Mouse (Mus musculus): ENCODE data around the gene Xrcc1.
A peak's percentile ranks its signal among the peaks of the same experiment; 100 is the strongest.
"Not testable (repeated sequence)": the region's sequence is repeated elsewhere in the genome, so short reads cannot be mapped to it uniquely, and the experiment has no call there.

Xrcc1 gene

GRCm38 (mm10) chr7:24546068-24546614 lies at the start of gene Xrcc1, which contains the start of gene Pinlyp:
TSS of gene Xrcc1 (plus strand) at chr7:24546289.
TSS of gene Pinlyp (minus strand) at chr7:24546118.
- DNase-seq (ENCODE audit: low read depth, low spot score), result no peak

- DNase-seq (ENCODE audit: low read depth, low spot score), result no peak
These were observed 46.1 kb upstream of the Xrcc1 start for GRCm38 (mm10) chr7:24499856-24500577.

GRCm38 (mm10) chr7:24500929-24501328 lies 45.2 kb upstream of the Xrcc1 start:
- no peak for DNase-seq (ENCODE audit: low read depth, low spot score)

- no peak for DNase-seq (ENCODE audit: low read depth, low spot score)
These were observed 44.6 kb upstream of the Xrcc1 start for GRCm38 (mm10) chr7:24501492-24501891.

GRCm38 (mm10) chr7:24504004-24504403 lies 42.1 kb upstream of the Xrcc1 start:
- no peak for DNase-seq (ENCODE audit: low read depth, low spot score)

- no peak for DNase-seq (ENCODE audit: low read depth, low spot score)
These were observed 41.2 kb upstream of the Xrcc1 start for GRCm38 (mm10) chr7:24504868-24505267.

- no peak for DNase-seq (ENCODE audit: low read depth, low spot score)
These were observed 40.5 kb upstream of the Xrcc1 start for GRCm38 (mm10) chr7:24505447-24506064.

GRCm38 (mm10) chr7:24506065-24506459 lies 40.0 kb upstream of the Xrcc1 start:
- DNase-seq (ENCODE audit: low read depth, low spot score), result no peak

GRCm38 (mm10) chr7:24506476-24506837 lies 39.6 kb upstream of the Xrcc1 start:
- DNase-seq (ENCODE audit: low read depth, low spot score), result no peak

GRCm38 (mm10) chr7:24506838-24507725 lies 39.0 kb upstream of the Xrcc1 start, which contains the start of gene Zfp428:
TSS of gene Zfp428 (plus strand) at chr7:24507006.
- DNase-seq (ENCODE audit: low read depth, low spot score), result peak; percentile 88

- no peak for DNase-seq (ENCODE audit: low read depth, low spot score)
These were observed 38.4 kb upstream of the Xrcc1 start for GRCm38 (mm10) chr7:24507726-24508114.

GRCm38 (mm10) chr7:24512355-24512754 lies 33.7 kb upstream of the Xrcc1 start, which contains the start of gene AC161166.1:
TSS of gene AC161166.1 (minus strand) at chr7:24512455.
- DNase-seq (ENCODE audit: low read depth, low spot score), result no peak

- not testable (repeated sequence) for DNase-seq (ENCODE audit: low read depth, low spot score)
These were observed 29.8 kb upstream of the Xrcc1 start for GRCm38 (mm10) chr7:24516319-24516718.

- DNase-seq (ENCODE audit: low read depth, low spot score), result no peak
These were observed 29.0 kb upstream of the Xrcc1 start for GRCm38 (mm10) chr7:24517077-24517476.

- DNase-seq (ENCODE audit: low read depth, low spot score), result peak; percentile 83
These were observed 28.4 kb upstream of the Xrcc1 start for GRCm38 (mm10) chr7:24517654-24518053.

- no peak for DNase-seq (ENCODE audit: low read depth, low spot score)
These were observed 27.0 kb upstream of the Xrcc1 start for GRCm38 (mm10) chr7:24519130-24519529.

- DNase-seq (ENCODE audit: low read depth, low spot score), result not testable (repeated sequence)
These were observed 26.0 kb upstream of the Xrcc1 start for GRCm38 (mm10) chr7:24520054-24520453.

GRCm38 (mm10) chr7:24522805-24523204 lies 23.3 kb upstream of the Xrcc1 start:
- DNase-seq (ENCODE audit: low read depth, low spot score), result no peak

- no peak for DNase-seq (ENCODE audit: low read depth, low spot score)
These were observed 22.4 kb upstream of the Xrcc1 start for GRCm38 (mm10) chr7:24523723-24524122.

GRCm38 (mm10) chr7:24524978-24525377 lies 21.1 kb upstream of the Xrcc1 start:
- DNase-seq (ENCODE audit: low read depth, low spot score), result no peak

- DNase-seq (ENCODE audit: low read depth, low spot score), result no peak
These were observed 20.2 kb upstream of the Xrcc1 start for GRCm38 (mm10) chr7:24525686-24526420.
